Comparison of ENCODE assay signal across 7 mouse cellular contexts in genomic region chr13:98205771-98206545, GRCm38 (mm10). TPM values are rescaled to one million over a fixed set of nuclear protein-coding genes. Genes with fewer than 3 reads are reported as not detected.
DNase-seq lines count a peak whose midpoint lies in the region; ATAC-seq and TF ChIP-seq lines count a peak whose summit lies in the region.

Arhgef28 (minus strand) TSS chr13:98206439.

- H3K79me2 ChIP-seq in heart, adult 2 months (replicated peaks; ENCODE audit: control insufficient read depth, insufficient read depth, low read length) = no peaks in the 10 kb centered on the region

- ATAC-seq in limb, embryonic 13.5 days (ENCODE audit: low FRiP score, low read depth) = peak; percentile 77
- peak; percentile 83 for ATAC-seq in midbrain, embryonic 14.5 days (ENCODE audit: low FRiP score, low TSS enrichment)

- intact Hi-C loops in heart, adult 2 months (cut with DNase I) = loop anchor here (2.0 to 5.0 kb wide), 3 partner anchors 17 to 174 kb away; no protein-coding TSS in a partner anchor

- H3K9ac ChIP-seq in heart, adult 2 months (ENCODE audit: low read depth, low read length) = peak within 1 kb of the TSS; percentile 80
- peak within 1 kb of the TSS; percentile 73 for H3K9ac ChIP-seq in limb, embryonic 13.5 days
- H3K9ac ChIP-seq in midbrain, embryonic 14.5 days (replicated peaks; ENCODE audit: low read length) = peak within 1 kb of the TSS; percentile 76

- under 1% methylated on average over 73 of the region's 76 CpGs for WGBS in embryonic facial prominence, embryonic 10.5 days
- under 1% methylated on average over 67 of the region's 76 CpGs for WGBS in heart, adult 2 months
- under 1% methylated on average over 65 of the region's 76 CpGs for WGBS in kidney, adult 2 months
- 1% methylated on average over 40 of the region's 76 CpGs for WGBS in limb, embryonic 13.5 days
- under 1% methylated on average over 65 of the region's 76 CpGs for WGBS in midbrain, embryonic 14.5 days

- peak within 1 kb of the TSS; percentile 96 for H3K4me2 ChIP-seq in limb, embryonic 13.5 days (replicated peaks)
- H3K4me2 ChIP-seq in midbrain, embryonic 14.5 days (ENCODE audit: low read length) = peak within 1 kb of the TSS; percentile 98

- DNase-seq in adrenal gland, postnatal 25 days = peak; percentile 80
- DNase-seq in embryonic facial prominence, embryonic 10.5 days (ENCODE audit: low spot score) = peak; percentile 88
- DNase-seq in heart, adult 2 months = peak; percentile 80 to 82
- DNase-seq in kidney, adult 2 months = peak; percentile 80
- DNase-seq in midbrain, embryonic 14.5 days = peak; percentile 81
- peak; percentile 13 to 24 for DNase-seq in spleen, postnatal 14 days (ENCODE audit: low spot score in 2 of 2)

- peak within 1 kb of the TSS; percentile 66 for H3K4me3 ChIP-seq in embryonic facial prominence, embryonic 10.5 days
- H3K4me3 ChIP-seq in heart, adult 2 months = peak within 1 kb of the TSS; percentile 80
- H3K4me3 ChIP-seq in kidney, adult 2 months (ENCODE audit: insufficient read depth, low read depth, low read length) = peak within 1 kb of the TSS; percentile 65
- H3K4me3 ChIP-seq in limb, embryonic 13.5 days = peak within 1 kb of the TSS; percentile 65
- H3K4me3 ChIP-seq in midbrain, embryonic 14.5 days (replicated peaks; ENCODE audit: low read depth, low read length) = peak within 1 kb of the TSS; percentile 63

- peaks cover 40% of the 10 kb centered on the region for H3K27me3 ChIP-seq in embryonic facial prominence, embryonic 10.5 days (replicated peaks; ENCODE audit: low read depth, poor library complexity, severe bottlenecking)
- H3K27me3 ChIP-seq in heart, adult 2 months (ENCODE audit: control insufficient read depth, insufficient read depth, low read length) = no peaks in the 10 kb centered on the region
- no peaks in the 10 kb centered on the region for H3K27me3 ChIP-seq in kidney, adult 2 months (replicated peaks; ENCODE audit: control insufficient read depth, insufficient read depth, low read length)
- peaks cover 19% of the 10 kb centered on the region for H3K27me3 ChIP-seq in limb, embryonic 13.5 days
- no peaks in the 10 kb centered on the region for H3K27me3 ChIP-seq in midbrain, embryonic 14.5 days (ENCODE audit: control insufficient read depth, insufficient read depth, low read length)

- TF ChIP-seq EP300 in heart, adult 2 months (IDR thresholded peaks at IDR 0.05; ENCODE audit: insufficient read depth, low read depth, low read length) = no peak

- peak within 1 kb of the TSS; percentile 88 for H3K27ac ChIP-seq in embryonic facial prominence, embryonic 10.5 days (replicated peaks)
- H3K27ac ChIP-seq in heart, adult 2 months = peak within 1 kb of the TSS; percentile 70
- 0 out of 2 replicates have a peak within 1 kb of the TSS, but pooled peaks have one; percentile 29 for H3K27ac ChIP-seq in kidney, adult 2 months (ENCODE audit: insufficient read depth, low read depth, low read length)
- H3K27ac ChIP-seq in limb, embryonic 13.5 days = no peak within 1 kb of the TSS
- peak within 1 kb of the TSS; percentile 49; the same call in 1 of the 2 replicates for H3K27ac ChIP-seq in midbrain, embryonic 14.5 days (replicated peaks; ENCODE audit: low read depth, low read length)

- H3K9me3 ChIP-seq in embryonic facial prominence, embryonic 10.5 days = no peaks in the 10 kb centered on the region
- no peaks in the 10 kb centered on the region for H3K9me3 ChIP-seq in limb, embryonic 13.5 days
- no peaks in the 10 kb centered on the region for H3K9me3 ChIP-seq in midbrain, embryonic 14.5 days (ENCODE audit: control insufficient read depth, low read length)

- TF ChIP-seq POLR2A in heart, adult 2 months (IDR thresholded peaks at IDR 0.05; ENCODE audit: insufficient read depth, low read depth, low read length) = 0 out of 2 replicates have a peak, but pooled peaks have one; percentile 34
- no peak for TF ChIP-seq POLR2A in kidney, adult 2 months (IDR thresholded peaks at IDR 0.05; ENCODE audit: low read depth, low read length)

- no peaks in the 10 kb centered on the region for H3K36me3 ChIP-seq in embryonic facial prominence, embryonic 10.5 days (replicated peaks)
- H3K36me3 ChIP-seq in heart, adult 2 months (ENCODE audit: control insufficient read depth, insufficient read depth, low read length) = no peaks in the 10 kb centered on the region
- no peaks in the 10 kb centered on the region for H3K36me3 ChIP-seq in kidney, adult 2 months (ENCODE audit: control insufficient read depth, insufficient read depth, low read length)
- H3K36me3 ChIP-seq in limb, embryonic 13.5 days = no peaks in the 10 kb centered on the region
- no peaks in the 10 kb centered on the region for H3K36me3 ChIP-seq in midbrain, embryonic 14.5 days (ENCODE audit: control insufficient read depth, insufficient read depth, low read length)

- peak; percentile 71 for TF ChIP-seq CTCF in heart, adult 2 months (IDR thresholded peaks at IDR 0.05)
- TF ChIP-seq CTCF in kidney, adult 2 months (conservative IDR thresholded peaks at IDR 0.05; ENCODE audit: insufficient read depth, insufficient read length, low read depth, low read length) = no peak; the same call in 1 of the 2 replicates

- peaks cover 36% of the 10 kb centered on the region for H3K4me1 ChIP-seq in embryonic facial prominence, embryonic 10.5 days
- H3K4me1 ChIP-seq in heart, adult 2 months (ENCODE audit: control insufficient read depth, insufficient read depth, low read length) = peaks cover 4% of the 10 kb centered on the region
- H3K4me1 ChIP-seq in kidney, adult 2 months (ENCODE audit: control insufficient read depth, insufficient read depth, low read length) = no peaks in the 10 kb centered on the region
- peaks cover 18% of the 10 kb centered on the region; the same call in 1 of the 2 replicates for H3K4me1 ChIP-seq in limb, embryonic 13.5 days
- 0 out of 2 replicates have a peak, but pooled peaks cover 9% of the 10 kb centered on the region for H3K4me1 ChIP-seq in midbrain, embryonic 14.5 days (ENCODE audit: control insufficient read depth, insufficient read depth, low read length)

RNA-seq across cellular contexts. Expression of gene Arhgef28, which starts in this region (rescaled TPM):
- 16.0 and 19.8 TPM in 2 replicates for total RNA-seq in adrenal gland, postnatal 25 days (2021)
- 8.4 and 9.6 TPM in 2 replicates for polyA plus RNA-seq in embryonic facial prominence, embryonic 10.5 days (2016; fragmentation: Nextera tagmentation; extraction: Ambion mirVana)
- 1 to 10 TPM; 4.6 to 5.2 TPM for total RNA-seq in heart, adult 2 months (2021)
- polyA plus RNA-seq in heart, adult 2 months (2012; rRNA removed) = 2.4 and 3.8 TPM in 2 replicates
- polyA plus RNA-seq in kidney, adult 2 months (2012; rRNA removed) = 39.3 and 48.1 TPM in 2 replicates
- polyA plus RNA-seq in limb, embryonic 13.5 days (2015; fragmentation: Nextera tagmentation; extraction: Ambion mirVana) = 25.0 and 26.2 TPM in 2 replicates
- polyA plus RNA-seq in midbrain, embryonic 14.5 days (2014; fragmentation: Nextera tagmentation; extraction: Ambion mirVana) = 21.1 and 22.0 TPM in 2 replicates

Comparison
In these comparisons a context has a peak if more than half of its experiments do, and no peak if none do; other contexts are left out.
1. DNase-seq: peak in every context shown above with its lines; median percentile 88 in embryonic facial prominence, embryonic 10.5 days; 81 in heart, adult 2 months; 81 in midbrain, embryonic 14.5 days; 80 in adrenal gland, postnatal 25 days; 80 in kidney, adult 2 months; 18 in spleen, postnatal 14 days.